Mouse (Mus musculus) neural tube, embryonic 14.5 days (tissue): ENCODE data around the gene Mbd6. TPM values are rescaled to one million over a fixed set of nuclear protein-coding genes. Genes with fewer than 3 reads are reported as not detected.

ENCODE experiments used
- ATAC-seq: fragments of 200-750 bp; cut with Nextera tagmentation; 2 replicates; pipeline ENCODE4 v1.8.0; 2017; ENCODE audit warnings: low read depth, mild to moderate bottlenecking, moderate TSS enrichment, moderate library complexity
- H3K27ac ChIP-seq: fragments of 300-500 bp; sonication (generic); 2 replicates; pipeline ENCODE4 v1.5.1; 2014; ENCODE audit warnings: low read depth, mild to moderate bottlenecking, control low read depth, low read length, moderate library complexity, mixed read lengths
- H3K27me3 ChIP-seq: fragments of 300-500 bp; sonication (generic); 2 replicates; pipeline ENCODE4 v1.6.1; 2014; ENCODE audit warnings: low read length; ENCODE audit not compliant: control insufficient read depth, insufficient read depth
- H3K36me3 ChIP-seq: fragments of 300-500 bp; sonication (generic); 2 replicates; pipeline ENCODE4 v1.6.1; 2014; ENCODE audit warnings: low read length, mixed read lengths; ENCODE audit not compliant: control insufficient read depth, insufficient read depth
- H3K4me1 ChIP-seq: fragments of 300-500 bp; sonication (generic); 2 replicates; pipeline ENCODE4 v1.6.1; 2014; ENCODE audit warnings: low read length; ENCODE audit not compliant: control insufficient read depth, insufficient read depth
- H3K4me2 ChIP-seq: fragments of 300-500 bp; sonication (generic); 2 replicates; pipeline ENCODE4 v1.6.1; 2014; ENCODE audit warnings: mild to moderate bottlenecking, low read depth, low read length, control low read depth
- H3K4me3 ChIP-seq: fragments of 300-500 bp; sonication (generic); 2 replicates; pipeline ENCODE4 v1.5.1; 2014; ENCODE audit warnings: low read depth, low read length, control low read depth, mixed read lengths
- H3K9ac ChIP-seq: fragments of 300-500 bp; sonication (generic); replicated peaks from 2 replicates; pipeline ENCODE4 v1.6.1; 2014; ENCODE audit warnings: low read depth, mild to moderate bottlenecking, control low read depth, low read length, mixed read lengths
- H3K9me3 ChIP-seq: fragments of 300-500 bp; sonication (generic); 2 replicates; pipeline ENCODE4 v1.6.1; 2016; ENCODE audit warnings: low read length; ENCODE audit not compliant: control insufficient read depth
- WGBS: fragments of 180-500 bp; shearing (Covaris S2); extraction: QIAGEN DNeasy Blood & Tissue Kit; methylation state at CpG from one replicate; pipeline ENCODE4 v1.1.7; 2014; 5-methylcytosine and 5-hydroxymethylcytosine counted together
- polyA plus RNA-seq: library from polyadenylated mRNA; unstranded; fragments of >200 nt; fragmentation: Nextera tagmentation; extraction: Ambion mirVana; gene quantifications from 2 replicates; pipeline ENCODE4 v1.2.1, GENCODE M21; 2014

Mbd6 gene
- polyA plus RNA-seq = 16.1 and 17.4 TPM in 2 replicates

DNA sequence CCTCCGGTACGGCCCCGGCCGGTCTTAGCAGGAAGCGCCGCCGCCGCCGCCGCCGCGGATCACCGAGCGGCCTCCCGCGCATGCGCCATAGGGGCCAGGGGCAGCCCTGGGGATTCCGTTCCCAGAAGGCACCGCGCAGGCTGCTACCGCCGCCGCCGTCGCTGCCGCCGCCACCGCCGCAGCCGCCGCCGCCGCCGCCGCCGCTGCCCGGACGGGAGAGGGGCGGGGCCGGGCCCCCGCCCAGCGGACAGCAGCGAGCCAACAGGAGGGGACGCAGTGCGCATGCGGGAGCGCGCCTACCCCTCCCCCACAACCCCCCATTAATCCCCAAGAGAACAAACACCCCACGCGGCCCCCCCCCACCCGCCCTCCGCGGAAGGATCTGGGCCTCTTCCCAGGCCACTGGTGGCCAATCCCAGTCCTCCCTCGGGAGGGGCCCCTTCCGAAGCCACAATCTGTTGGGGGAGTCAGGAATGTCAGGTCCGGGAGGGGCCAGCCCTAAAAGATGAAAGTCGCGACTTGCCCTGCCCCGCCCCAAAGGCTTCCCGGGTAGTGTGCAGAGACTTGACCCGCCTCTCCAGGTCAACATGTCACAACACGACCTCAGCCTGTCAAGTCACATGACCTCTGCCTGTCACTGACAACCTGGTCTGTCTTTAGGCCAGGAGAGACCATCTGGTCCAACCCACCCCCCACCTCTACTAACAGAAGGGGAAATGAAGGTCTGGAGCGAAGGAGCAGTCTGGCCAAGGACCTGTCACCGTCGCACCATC is at the start of gene Mbd6:
TSS of gene Mbd6 (minus strand) at position 219 of the 773 bp plus-strand sequence.
- under 1% methylated on average over 37 of the region's 65 CpGs for WGBS
- Histone ChIP-seq H3K36me3 (peaks cover 26% of the 10 kb centered on the region), H3K9me3 (no peaks in the 10 kb centered on the region), H3K4me1 (peaks cover 44% of the 10 kb centered on the region), H3K4me3 (peak within 1 kb of the TSS; percentile 64), H3K4me2 (peak within 1 kb of the TSS; percentile 91), H3K27me3 (no peaks in the 10 kb centered on the region), H3K27ac (peak within 1 kb of the TSS; percentile 96), H3K9ac (peak within 1 kb of the TSS; percentile 84)
- peak; percentile 5 for ATAC-seq

DNA sequence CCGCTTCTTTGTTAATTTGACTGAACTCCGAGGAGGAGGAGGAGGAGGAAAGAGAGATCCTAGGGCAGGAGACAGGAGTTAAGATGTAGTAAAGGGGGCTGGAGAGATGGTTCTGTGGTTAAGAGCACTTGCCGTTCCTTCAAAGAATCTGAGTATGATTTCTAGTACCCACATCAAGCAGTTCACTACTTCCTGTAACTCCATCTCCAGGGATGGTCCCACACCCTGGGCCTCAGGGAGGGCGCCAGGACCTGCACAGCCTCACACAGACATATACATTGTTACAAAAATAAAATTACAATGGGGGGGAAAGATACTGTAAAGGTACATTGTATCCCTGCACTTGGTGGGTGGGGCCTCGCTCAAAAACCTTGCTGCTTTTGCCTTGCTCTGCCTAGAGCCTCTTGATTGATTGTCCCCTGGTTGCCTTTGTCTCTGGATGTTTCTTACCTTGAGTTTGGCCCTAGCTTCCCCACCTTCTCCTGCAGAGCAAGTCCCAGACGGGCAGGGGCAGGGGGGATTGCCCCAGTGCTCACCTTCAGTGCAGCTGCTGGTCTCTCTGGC is 48.8 kb upstream of the Mbd6 start:
- H3K27ac ChIP-seq = no peak overlapping the region
- no peak overlapping the region for H3K4me2 ChIP-seq
- no peak for ATAC-seq
- H3K4me3 ChIP-seq = no peak overlapping the region
- no peaks in the 10 kb centered on the region for H3K36me3 ChIP-seq
- H3K9me3 ChIP-seq = no peaks in the 10 kb centered on the region
- WGBS = 80% methylated on average over 6 of the region's 6 CpGs
- peaks cover 6% of the 10 kb centered on the region for H3K27me3 ChIP-seq
- peaks cover 10% of the 10 kb centered on the region for H3K4me1 ChIP-seq
- H3K9ac ChIP-seq = no peak overlapping the region

DNA sequence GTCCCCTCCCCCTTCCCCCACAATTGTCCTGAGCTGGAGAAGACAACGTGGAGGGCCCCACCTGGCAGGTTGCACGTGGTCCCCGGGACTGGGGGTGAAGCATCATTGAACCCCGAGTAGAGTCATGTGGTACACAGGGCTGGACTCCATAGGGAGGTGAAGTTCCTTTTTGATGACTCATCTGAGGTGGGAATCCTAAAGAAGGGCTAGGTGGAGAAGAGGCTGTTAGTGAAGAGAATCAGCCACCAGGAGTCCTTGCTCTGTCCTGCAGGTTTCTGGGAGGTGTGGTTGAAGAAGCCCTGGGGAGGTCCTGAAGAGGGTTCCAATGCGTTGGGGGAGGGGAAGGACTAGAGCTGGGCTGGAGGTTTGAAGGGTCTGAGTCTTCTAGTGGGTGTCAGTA is 48.1 kb upstream of the Mbd6 start:
- Histone ChIP-seq H3K36me3 (no peaks in the 10 kb centered on the region), H3K27me3 (peaks cover 6% of the 10 kb centered on the region), H3K9ac (no peak overlapping the region), H3K4me2 (no peak overlapping the region), H3K27ac (no peak overlapping the region), H3K9me3 (no peaks in the 10 kb centered on the region), H3K4me3 (no peak overlapping the region), H3K4me1 (peaks cover 10% of the 10 kb centered on the region)
- 77% methylated on average over 5 of the region's 5 CpGs for WGBS
- no peak for ATAC-seq

DNA sequence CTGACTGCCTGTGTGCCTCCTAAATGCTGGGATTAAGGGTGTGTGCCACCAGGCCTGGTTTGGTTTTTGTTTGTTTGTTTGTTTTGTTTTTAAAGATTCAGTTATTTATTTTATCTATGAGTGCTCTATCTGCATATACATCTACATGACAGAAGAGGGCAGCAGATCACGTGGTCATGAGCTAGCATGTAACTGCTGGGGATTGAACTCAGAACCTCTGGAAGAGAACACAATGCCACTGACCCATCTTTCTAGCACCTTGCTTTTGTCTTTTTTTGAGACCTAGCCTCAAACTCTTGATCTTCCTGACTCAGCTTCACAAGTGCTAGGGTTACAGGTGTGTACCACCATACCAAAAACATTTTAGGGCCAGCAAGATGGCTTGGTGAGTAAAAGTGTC is 46.5 kb upstream of the Mbd6 start:
- Histone ChIP-seq H3K9ac (no peak overlapping the region), H3K4me2 (no peak overlapping the region), H3K4me1 (peaks cover 5% of the 10 kb centered on the region), H3K27me3 (peaks cover 2% of the 10 kb centered on the region; the same call in 1 of the 2 replicates), H3K36me3 (no peaks in the 10 kb centered on the region), H3K27ac (no peak overlapping the region), H3K4me3 (no peak overlapping the region), H3K9me3 (no peaks in the 10 kb centered on the region)
- WGBS = 81% methylated on average over 1 of the region's 1 CpGs
- no peak for ATAC-seq

DNA sequence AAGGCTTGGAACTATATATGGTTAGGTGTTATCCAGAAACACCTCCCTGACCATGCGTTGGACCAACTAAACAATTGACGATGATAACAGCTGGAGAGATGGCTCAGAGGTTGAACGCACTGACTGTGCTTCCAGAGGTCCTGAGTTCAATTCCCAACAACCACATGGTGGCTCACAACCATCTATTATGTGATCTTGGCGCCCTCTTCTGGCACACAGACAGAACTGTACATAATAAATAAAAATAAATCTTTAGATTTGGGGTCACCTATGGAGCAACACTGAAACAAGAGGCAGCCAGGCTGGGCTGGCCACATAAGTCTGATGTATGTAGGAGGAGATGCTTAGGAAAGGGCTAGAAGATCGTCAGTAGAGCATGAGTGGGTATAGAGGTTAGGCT is 44.3 kb upstream of the Mbd6 start:
- Histone ChIP-seq H3K9ac (no peak overlapping the region), H3K36me3 (no peaks in the 10 kb centered on the region), H3K4me1 (no peaks in the 10 kb centered on the region), H3K4me2 (no peak overlapping the region), H3K9me3 (no peaks in the 10 kb centered on the region), H3K27me3 (no peaks in the 10 kb centered on the region), H3K4me3 (no peak overlapping the region), H3K27ac (no peak overlapping the region)
- WGBS = 78% methylated on average over 5 of the region's 5 CpGs
- ATAC-seq = no peak

DNA sequence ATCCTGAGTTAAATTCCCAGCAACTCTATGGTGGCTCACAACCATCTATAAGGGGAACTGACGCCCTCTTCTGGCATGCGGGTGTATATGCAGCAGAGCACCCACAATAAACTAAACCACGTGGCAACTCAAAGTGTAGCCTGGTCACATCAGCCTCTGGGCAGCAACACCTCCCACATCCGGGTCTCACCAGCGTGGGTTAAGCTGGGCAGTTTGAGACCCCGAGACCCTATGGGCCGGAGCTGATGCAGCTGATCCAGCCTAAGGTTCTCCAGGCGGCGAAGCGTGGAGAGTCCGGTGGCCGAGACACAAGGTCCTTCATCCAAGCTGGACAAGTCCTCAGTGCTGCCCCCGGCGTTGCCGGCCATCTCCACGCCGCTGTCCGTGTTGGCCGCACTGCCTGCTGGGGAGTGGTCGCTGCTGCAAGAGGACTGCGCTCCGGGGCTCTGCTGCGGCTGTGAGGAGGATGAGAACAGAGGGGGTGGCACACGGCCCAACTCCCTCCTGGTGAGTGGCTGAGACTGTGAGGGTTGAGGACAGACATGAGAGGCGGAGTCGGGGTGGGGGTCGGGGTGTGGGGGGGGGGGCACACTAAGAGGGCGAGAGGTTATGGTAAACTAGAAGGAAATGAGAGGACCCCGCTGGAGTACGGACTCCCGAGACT is 43.5 kb upstream of the Mbd6 start:
- Histone ChIP-seq H3K4me3 (no peak overlapping the region), H3K9ac (no peak overlapping the region; the same call in 1 of the 2 replicates), H3K27ac (no peak overlapping the region), H3K4me2 (no peak overlapping the region), H3K9me3 (no peaks in the 10 kb centered on the region), H3K36me3 (no peaks in the 10 kb centered on the region), H3K4me1 (no peaks in the 10 kb centered on the region), H3K27me3 (peaks cover 2% of the 10 kb centered on the region; the same call in 1 of the 2 replicates)
- WGBS = 34% methylated on average over 31 of the region's 31 CpGs
- no peak for ATAC-seq

DNA sequence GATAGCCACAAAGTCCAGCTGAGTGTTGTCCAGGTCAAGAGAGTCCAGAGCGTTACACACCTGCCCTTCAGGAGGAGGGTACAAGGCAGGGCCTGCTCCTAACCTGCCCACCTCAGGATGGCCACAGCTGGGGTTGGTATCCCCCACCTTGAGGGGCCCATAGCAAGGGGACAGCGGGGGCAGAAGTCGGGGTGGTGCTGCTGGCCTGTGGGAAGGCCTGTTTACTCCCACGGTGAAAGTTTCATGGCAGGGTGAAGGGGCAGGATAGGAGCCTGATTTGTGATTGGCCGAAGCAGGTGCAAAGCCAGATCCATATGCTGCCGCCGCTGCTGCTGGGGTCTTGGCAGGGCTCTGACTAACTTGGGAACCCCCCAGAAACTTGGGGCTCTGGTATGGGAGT is 41.4 kb upstream of the Mbd6 start:
- H3K36me3 ChIP-seq = no peaks in the 10 kb centered on the region
- no peak overlapping the region for H3K4me2 ChIP-seq
- peaks cover 10% of the 10 kb centered on the region; the same call in 1 of the 2 replicates for H3K4me1 ChIP-seq
- no peak overlapping the region for H3K27ac ChIP-seq
- H3K9ac ChIP-seq = no peak overlapping the region
- H3K9me3 ChIP-seq = no peaks in the 10 kb centered on the region
- peaks cover 20% of the 10 kb centered on the region for H3K27me3 ChIP-seq
- no peak for ATAC-seq
- WGBS = 84% methylated on average over 7 of the region's 7 CpGs
- no peak overlapping the region for H3K4me3 ChIP-seq

DNA sequence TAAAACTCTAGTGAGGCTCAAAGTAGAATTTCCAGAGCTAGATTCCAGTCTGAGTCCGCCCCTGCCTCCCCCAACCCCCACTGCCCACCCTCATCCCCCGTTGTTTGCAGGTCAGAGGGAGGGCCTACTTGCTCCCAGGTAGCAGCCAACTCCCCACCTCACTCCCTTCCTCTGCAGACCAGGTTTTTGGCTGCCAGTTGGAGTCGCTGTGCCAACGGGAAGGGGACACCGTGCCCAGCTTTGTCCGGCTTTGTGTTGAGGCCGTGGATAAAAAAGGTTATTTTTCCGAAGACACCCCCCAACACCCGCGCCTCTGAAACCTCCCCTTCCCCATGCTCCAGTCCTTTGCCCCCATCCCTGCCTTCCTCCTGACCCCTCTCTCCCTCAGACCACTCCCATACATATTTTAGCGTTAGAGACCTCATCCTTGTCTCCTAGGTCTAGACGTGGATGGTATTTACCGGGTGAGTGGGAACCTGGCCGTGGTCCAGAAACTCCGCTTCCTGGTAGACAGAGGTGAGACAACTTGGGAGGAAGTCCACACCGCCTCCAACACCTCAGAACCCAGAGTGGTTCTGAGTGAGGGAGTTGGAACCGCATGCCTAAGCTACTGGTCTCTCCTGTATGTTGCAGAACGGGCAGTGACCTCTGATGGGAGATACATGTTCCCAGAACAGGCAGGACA is 38.8 kb upstream of the Mbd6 start:
- no peak overlapping the region for H3K9ac ChIP-seq
- no peak for ATAC-seq
- no peak overlapping the region for H3K4me2 ChIP-seq
- peaks cover 26% of the 10 kb centered on the region for H3K27me3 ChIP-seq
- H3K36me3 ChIP-seq = no peaks in the 10 kb centered on the region
- no peak overlapping the region for H3K27ac ChIP-seq
- WGBS = 52% methylated on average over 18 of the region's 18 CpGs
- peaks cover 10% of the 10 kb centered on the region; the same call in 1 of the 2 replicates for H3K4me1 ChIP-seq
- no peak overlapping the region for H3K4me3 ChIP-seq
- H3K9me3 ChIP-seq = no peaks in the 10 kb centered on the region
